Mouse (Mus musculus) liver, postnatal 0 days (tissue): ENCODE results near the gene Stk19. TPM values are rescaled to one million over a fixed set of nuclear protein-coding genes. Genes with fewer than 3 reads are reported as not detected.
"Not testable (repeated sequence)": the region's sequence is repeated elsewhere in the genome, so short reads cannot be mapped to it uniquely, and the experiment has no call there.

Experiments
- ATAC-seq: fragments of 200-750 bp; cut with Nextera tagmentation; 2 replicates; pipeline ENCODE4 v1.8.0; 2017; ENCODE audit warnings: mild to moderate bottlenecking, moderate library complexity
- DNase-seq: peaks from one replicate; pipeline ENCODE4 v3.0.0-alpha.2; 2016
- H3K27ac ChIP-seq: fragments of 300-500 bp; sonication (generic); 2 replicates; pipeline ENCODE4 v1.5.1; 2014; ENCODE audit warnings: antibody characterized with exemption, moderate library complexity, mild to moderate bottlenecking, low read depth
- H3K27me3 ChIP-seq: fragments of 300-500 bp; sonication (generic); 2 replicates; pipeline ENCODE4 v1.6.1; 2014; ENCODE audit warnings: low read length, control low read depth, mixed read lengths; ENCODE audit not compliant: insufficient read depth
- H3K36me3 ChIP-seq: fragments of 300-500 bp; sonication (generic); replicated peaks from 2 replicates; pipeline ENCODE4 v1.6.1; 2014; ENCODE audit warnings: mild to moderate bottlenecking, control low read depth, low read length, moderate library complexity, mixed read lengths; ENCODE audit not compliant: insufficient read depth
- H3K4me1 ChIP-seq: fragments of 300-500 bp; sonication (generic); 2 replicates; pipeline ENCODE4 v1.6.1; 2014; ENCODE audit warnings: antibody characterized with exemption, mild to moderate bottlenecking, control low read depth; ENCODE audit not compliant: insufficient read depth
- H3K4me2 ChIP-seq: fragments of 300-500 bp; sonication (generic); 2 replicates; pipeline ENCODE4 v1.6.1; 2014; ENCODE audit warnings: low read depth, mild to moderate bottlenecking, low read length, moderate library complexity, mixed read lengths
- H3K4me3 ChIP-seq: fragments of 300-500 bp; sonication (generic); 2 replicates; pipeline ENCODE4 v1.5.1; 2014; ENCODE audit warnings: low read depth, low read length
- H3K9ac ChIP-seq: fragments of 300-500 bp; sonication (generic); replicated peaks from 2 replicates; pipeline ENCODE4 v1.6.1; 2014; ENCODE audit warnings: mild to moderate bottlenecking, moderate library complexity
- H3K9me3 ChIP-seq: fragments of 300-500 bp; sonication (generic); 2 replicates; pipeline ENCODE4 v1.6.1; 2016; ENCODE audit warnings: mild to moderate bottlenecking, control low read depth, low read length, mixed read lengths
- CTCF ChIP-seq: sonication (generic); IDR thresholded peaks from 2 replicates; pipeline ENCODE4 v1.5.1; 2016; ENCODE audit warnings: antibody characterized with exemption, low read depth
- EP300 ChIP-seq: IDR thresholded peaks from 2 replicates; pipeline ENCODE4 v1.6.1; 2016; ENCODE audit warnings: antibody characterized with exemption, low read depth, mild to moderate bottlenecking
- WGBS: fragments of 180-500 bp; shearing (Covaris S2); extraction: QIAGEN DNeasy Blood & Tissue Kit; methylation state at CpG from one replicate; pipeline ENCODE4 v1.1.7; 2014; ENCODE audit not compliant: insufficient replicate concordance; 5-methylcytosine and 5-hydroxymethylcytosine counted together
- polyA plus RNA-seq: library from polyadenylated mRNA; unstranded; fragments of >200 nt; fragmentation: Nextera tagmentation; extraction: Ambion mirVana; gene quantifications from 2 replicates; pipeline ENCODE4 v1.2.1, GENCODE M21; 2015

Stk19 gene
- polyA plus RNA-seq, 1 experiment from 2014 or later = 13.1 TPM

- Histone ChIP-seq H3K36me3 (no peaks in the 10 kb centered on the region), H3K4me3 (no peak overlapping the region), H3K4me2 (peak overlapping the region; percentile 42; the same call in 1 of the 2 replicates), H3K27me3 (no peaks in the 10 kb centered on the region), H3K9me3 (no peaks in the 10 kb centered on the region), H3K27ac (peak overlapping the region; percentile 89), H3K4me1 (peaks cover 8% of the 10 kb centered on the region; the same call in 1 of the 2 replicates), H3K9ac (no peak overlapping the region)
- DNase-seq = peak; percentile 55
- peak; percentile 83 for ATAC-seq
- 50% methylated on average over 6 of the region's 6 CpGs for WGBS
- TF ChIP-seq CTCF (no peak), EP300 (peak; percentile 75; the same call in 1 of the 2 replicates)
These were observed 28.0 kb downstream of the Stk19 start for GRCm38 (mm10) chr17:34808599-34809205.

DNA sequence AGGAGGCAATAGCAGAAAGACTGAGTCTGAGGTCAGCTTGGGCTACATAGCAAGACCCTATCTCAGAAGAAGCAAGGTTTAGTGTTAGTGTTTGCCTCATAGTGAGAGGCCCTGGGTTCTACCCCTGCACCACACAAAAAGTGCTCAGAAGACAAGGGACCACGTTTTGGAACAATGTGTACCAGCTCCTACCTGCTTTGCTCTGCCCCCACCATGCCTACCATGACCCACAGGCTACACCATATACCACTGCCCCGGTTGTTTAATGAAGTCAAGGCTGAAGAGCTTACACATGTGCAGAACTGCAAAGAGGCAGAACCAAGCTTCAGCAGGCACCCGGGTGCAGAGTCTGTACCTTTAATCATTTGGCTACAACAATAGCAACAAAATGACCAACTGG, 29.6 kb downstream of the Stk19 start:
- ATAC-seq = no peak
- 64% methylated on average over 3 of the region's 3 CpGs for WGBS
- TF ChIP-seq EP300 = no peak
- TF ChIP-seq CTCF = no peak
- H3K4me1 ChIP-seq = peaks cover 8% of the 10 kb centered on the region; the same call in 1 of the 2 replicates
- H3K9ac ChIP-seq = no peak overlapping the region
- H3K36me3 ChIP-seq = no peaks in the 10 kb centered on the region
- DNase-seq = no peak
- no peak overlapping the region for H3K27ac ChIP-seq
- H3K27me3 ChIP-seq = no peaks in the 10 kb centered on the region
- no peak overlapping the region for H3K4me3 ChIP-seq
- no peak overlapping the region for H3K4me2 ChIP-seq
- H3K9me3 ChIP-seq = no peaks in the 10 kb centered on the region

- Histone ChIP-seq H3K27ac (no peak overlapping the region), H3K4me3 (no peak overlapping the region), H3K4me2 (no peak overlapping the region), H3K27me3 (no peaks in the 10 kb centered on the region), H3K36me3 (no peaks in the 10 kb centered on the region), H3K9ac (no peak overlapping the region), H3K9me3 (no peaks in the 10 kb centered on the region), H3K4me1 (peaks cover 4% of the 10 kb centered on the region; the same call in 1 of the 2 replicates)
- DNase-seq (no peak), ATAC-seq (no peak)
- TF ChIP-seq CTCF = peak; percentile 63
- TF ChIP-seq EP300 = no peak
- WGBS = 67% methylated on average over 6 of the region's 6 CpGs
These were observed 31.7 kb downstream of the Stk19 start for GRCm38 (mm10) chr17:34804871-34805562.

DNA sequence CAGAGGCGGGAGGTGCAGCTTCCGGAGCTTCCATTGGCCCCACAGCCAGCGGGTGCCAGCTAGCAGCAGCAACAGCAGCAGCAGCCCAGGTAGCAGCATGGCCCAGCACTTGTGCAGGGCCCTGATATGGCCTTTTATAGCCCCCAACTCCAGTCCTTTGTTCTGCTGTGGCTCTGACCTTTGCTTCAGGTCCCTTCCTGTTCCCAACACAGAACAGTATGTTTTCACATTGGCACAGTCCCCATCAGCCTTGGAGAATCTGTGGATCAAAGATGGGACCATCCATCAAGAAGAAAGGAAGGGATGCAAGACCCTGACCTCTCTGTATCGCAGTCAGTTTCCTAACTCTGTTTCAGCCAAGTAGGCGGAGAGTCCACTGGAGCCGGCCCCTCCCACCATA, 32.4 kb downstream of the Stk19 start, which contains the start of gene Cyp21a1:
Cyp21a1 (minus strand) TSS at position 261 of the 400 bp plus-strand sequence.
- WGBS = 80% methylated on average over 1 of the region's 6 CpGs
- H3K4me2 ChIP-seq, H3K9me3 ChIP-seq, H3K27me3 ChIP-seq, H3K9ac ChIP-seq, ATAC-seq, H3K27ac ChIP-seq, H3K4me1 ChIP-seq, H3K36me3 ChIP-seq, DNase-seq, H3K4me3 ChIP-seq: not testable (repeated sequence)

DNA sequence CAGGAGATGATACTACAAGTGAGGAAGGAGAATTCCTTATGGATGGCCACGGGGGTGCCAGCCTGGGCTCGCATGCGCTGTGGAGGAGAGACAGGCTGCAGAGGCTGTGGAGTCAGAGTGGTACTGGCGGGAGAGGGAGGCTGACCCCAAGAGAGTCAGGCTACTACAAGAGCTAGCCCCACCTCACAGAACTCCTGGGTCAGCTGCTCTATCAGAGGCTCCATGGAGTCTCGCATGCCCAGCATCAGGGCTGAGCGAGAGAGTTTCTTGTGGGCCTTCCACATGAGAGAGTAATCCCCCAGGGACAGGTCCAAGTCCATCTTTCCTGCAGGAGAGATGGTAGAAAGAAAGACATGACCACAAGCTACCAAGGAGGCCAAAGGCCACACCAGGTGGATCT, 33.4 kb downstream of the Stk19 start:
- H3K4me1 ChIP-seq, H3K27me3 ChIP-seq, H3K9me3 ChIP-seq, H3K9ac ChIP-seq, H3K4me2 ChIP-seq, H3K36me3 ChIP-seq, ATAC-seq, H3K27ac ChIP-seq, DNase-seq, H3K4me3 ChIP-seq: not testable (repeated sequence)
- 92% methylated on average over 6 of the region's 6 CpGs for WGBS

- H3K4me1 ChIP-seq, H3K4me3 ChIP-seq, H3K9me3 ChIP-seq, H3K27me3 ChIP-seq, H3K27ac ChIP-seq, H3K36me3 ChIP-seq, H3K9ac ChIP-seq, H3K4me2 ChIP-seq, DNase-seq, ATAC-seq: not testable (repeated sequence)
- 88% methylated on average over 8 of the region's 9 CpGs for WGBS
These were observed 34.0 kb downstream of the Stk19 start for GRCm38 (mm10) chr17:34802756-34803155.

GRCm38 (mm10) chr17:34800781-34801305, 35.9 kb downstream of the Stk19 start:
- ATAC-seq, H3K36me3 ChIP-seq, H3K9ac ChIP-seq, H3K27me3 ChIP-seq, H3K9me3 ChIP-seq, H3K4me1 ChIP-seq, H3K27ac ChIP-seq, H3K4me3 ChIP-seq, H3K4me2 ChIP-seq, DNase-seq: not testable (repeated sequence)
- 81% methylated on average over 16 of the region's 16 CpGs for WGBS
